Mouse (Mus musculus) liver, embryonic 14.5 days (tissue): Measurements from ENCODE around the gene Gm6096. TPM values are rescaled to one million over a fixed set of nuclear protein-coding genes. Genes with fewer than 3 reads are reported as not detected.

ENCODE experiments used
- ATAC-seq: fragments of 200-750 bp; cut with Nextera tagmentation; 2 replicates; pipeline ENCODE4 v1.8.0; 2017; ENCODE audit warnings: moderate number of reproducible peaks, mild to moderate bottlenecking, moderate library complexity; ENCODE audit not compliant: insufficient read depth
- DNase-seq, 3 experiments: peaks; one replicate each; pipeline ENCODE4 v3.0.0-alpha.2; 2012 to 2013; ENCODE audit warnings: low read depth in 3 of 3, low spot score in 3 of 3
- H3K27ac ChIP-seq: fragments of 300-500 bp; sonication (generic); 2 replicates; pipeline ENCODE4 v1.5.1; 2014; ENCODE audit warnings: moderate library complexity, mild to moderate bottlenecking, control low read depth, inconsistent platforms
- H3K27me3 ChIP-seq: fragments of 300-500 bp; sonication (generic); 2 replicates; pipeline ENCODE4 v1.6.1; 2014; ENCODE audit warnings: mild to moderate bottlenecking, low read length, moderate library complexity; ENCODE audit not compliant: control insufficient read depth, insufficient read depth
- H3K36me3 ChIP-seq: fragments of 300-500 bp; sonication (generic); replicated peaks from 2 replicates; pipeline ENCODE4 v1.6.1; 2014; ENCODE audit warnings: low read depth; ENCODE audit not compliant: control insufficient read depth, insufficient read depth
- H3K4me1 ChIP-seq, 2 experiments: fragments of 200-500 bp in 1 of 2; fragments of 300-500 bp in 1 of 2; sonication (generic) in 1 of 2; replicated peaks; 2 replicates each; pipeline ENCODE4 v1.6.1; 2012 to 2014; ENCODE audit warnings: antibody characterized with exemption in 1 of 2, inconsistent platforms in 1 of 2, low read length in 1 of 2; ENCODE audit not compliant: control insufficient read depth in 2 of 2, insufficient read depth in 2 of 2
- H3K4me2 ChIP-seq: fragments of 300-500 bp; sonication (generic); 2 replicates; pipeline ENCODE4 v1.6.1; 2014; ENCODE audit warnings: low read depth, mild to moderate bottlenecking, control low read depth, moderate library complexity
- H3K4me3 ChIP-seq, 2 experiments: fragments of 200-500 bp in 1 of 2; fragments of 300-500 bp in 1 of 2; sonication (generic) in 1 of 2; 2 replicates each; pipeline ENCODE4 v1.5.1; 2012 to 2014; ENCODE audit warnings: low read depth in 2 of 2, low read length in 2 of 2, mild to moderate bottlenecking in 2 of 2, control low read depth in 1 of 2, inconsistent platforms in 1 of 2, moderate library complexity in 1 of 2; ENCODE audit not compliant: insufficient read depth in 1 of 2
- H3K9ac ChIP-seq: fragments of 300-500 bp; sonication (generic); replicated peaks from 2 replicates; pipeline ENCODE4 v1.6.1; 2014; ENCODE audit warnings: mild to moderate bottlenecking, control low read depth, moderate library complexity
- H3K9me3 ChIP-seq: fragments of 300-500 bp; sonication (generic); 2 replicates; pipeline ENCODE4 v1.6.1; 2016; ENCODE audit warnings: low read length, mixed read lengths; ENCODE audit not compliant: control insufficient read depth
- CTCF ChIP-seq: IDR thresholded peaks from 2 replicates; pipeline ENCODE4 v1.5.1; 2016; ENCODE audit warnings: antibody characterized with exemption, low read depth, control low read depth
- EP300 ChIP-seq: IDR thresholded peaks from 2 replicates; pipeline ENCODE4 v1.6.1; 2016; ENCODE audit warnings: antibody characterized with exemption, low read depth
- WGBS: fragments of 180-500 bp; shearing (Covaris S2); extraction: QIAGEN DNeasy Blood & Tissue Kit; methylation state at CpG from one replicate; pipeline ENCODE4 v1.1.7; 2014; ENCODE audit not compliant: insufficient replicate concordance; 5-methylcytosine and 5-hydroxymethylcytosine counted together
- polyA plus RNA-seq, 2 experiments: library from polyadenylated mRNA; depleted of rRNA in 1 of 2; stranded (reverse) in 1 of 2; unstranded in 1 of 2; fragments of >200 nt; fragmentation: Nextera tagmentation in 1 of 2; extraction: Ambion mirVana in 1 of 2; gene quantifications; 2 replicates each; pipeline versions ENCODE4 v1.2.1 to v1.2.3; 2012 to 2014

Gm6096 gene
- polyA plus RNA-seq, 2 experiments: 0.30 TPM; not detected in 1

- TF ChIP-seq CTCF: no peak
- no peak for TF ChIP-seq EP300
- 78% methylated on average over 8 of the region's 8 CpGs for WGBS
- H3K27ac ChIP-seq: no peak overlapping the region
- H3K4me2 ChIP-seq: no peak overlapping the region
- DNase-seq: no peak
- peaks cover 21% of the 10 kb centered on the region for H3K36me3 ChIP-seq
- no peaks in the 10 kb centered on the region for H3K4me1 ChIP-seq
- no peak overlapping the region for H3K9ac ChIP-seq
- ATAC-seq: no peak
- no peak overlapping the region for H3K4me3 ChIP-seq
- no peaks in the 10 kb centered on the region for H3K27me3 ChIP-seq
- H3K9me3 ChIP-seq: no peaks in the 10 kb centered on the region
These were observed 36.2 kb upstream of the Gm6096 start for GRCm38 (mm10) chr7:34214644-34215043.

- 0 out of 2 replicates have a peak, but pooled peaks have one; percentile 5 for TF ChIP-seq CTCF
- no peak for TF ChIP-seq EP300
- Histone ChIP-seq H3K9ac (no peak overlapping the region), H3K27me3 (no peaks in the 10 kb centered on the region), H3K4me3 (no peak overlapping the region), H3K4me1 (no peaks in the 10 kb centered on the region), H3K4me2 (no peak overlapping the region), H3K27ac (no peak overlapping the region), H3K9me3 (no peaks in the 10 kb centered on the region), H3K36me3 (peaks cover 20% of the 10 kb centered on the region)
- DNase-seq (no peak), ATAC-seq (no peak)
- WGBS: 65% methylated on average over 9 of the region's 9 CpGs
These were observed 35.4 kb upstream of the Gm6096 start for GRCm38 (mm10) chr7:34215481-34215880.

- Histone ChIP-seq H3K27ac (no peak overlapping the region), H3K9me3 (no peaks in the 10 kb centered on the region), H3K36me3 (peaks cover 21% of the 10 kb centered on the region), H3K9ac (no peak overlapping the region), H3K4me1 (no peaks in the 10 kb centered on the region), H3K27me3 (no peaks in the 10 kb centered on the region), H3K4me2 (no peak overlapping the region), H3K4me3 (no peak overlapping the region)
- WGBS: 77% methylated on average over 10 of the region's 10 CpGs
- no peak for ATAC-seq
- TF ChIP-seq EP300: no peak
- TF ChIP-seq CTCF: no peak
- DNase-seq: no peak
These were observed 34.4 kb upstream of the Gm6096 start for GRCm38 (mm10) chr7:34216474-34216873.

- Histone ChIP-seq H3K27ac (no peak overlapping the region), H3K36me3 (peaks cover 26% of the 10 kb centered on the region), H3K27me3 (no peaks in the 10 kb centered on the region), H3K9ac (no peak overlapping the region), H3K4me1 (no peaks in the 10 kb centered on the region), H3K4me2 (no peak overlapping the region), H3K9me3 (no peaks in the 10 kb centered on the region), H3K4me3 (no peak overlapping the region)
- TF ChIP-seq CTCF (no peak), EP300 (no peak)
- ATAC-seq: no peak
- DNase-seq: no peak
- 57% methylated on average over 1 of the region's 1 CpGs for WGBS
These were observed 32.3 kb upstream of the Gm6096 start for GRCm38 (mm10) chr7:34218496-34218895.

- peaks cover 2 to 6% of the 10 kb centered on the region in 2 experiments; a peak in 2 of 4 replicates for H3K4me1 ChIP-seq
- H3K27me3 ChIP-seq: no peaks in the 10 kb centered on the region
- DNase-seq (no peak), ATAC-seq (no peak)
- TF ChIP-seq CTCF: no peak
- no peak for TF ChIP-seq EP300
- no peak overlapping the region for H3K4me2 ChIP-seq
- peaks cover 26% of the 10 kb centered on the region for H3K36me3 ChIP-seq
- H3K27ac ChIP-seq: no peak overlapping the region
- H3K9me3 ChIP-seq: no peaks in the 10 kb centered on the region
- no peak overlapping the region for H3K9ac ChIP-seq
- WGBS: 78% methylated on average over 9 of the region's 9 CpGs
- no peak overlapping the region for H3K4me3 ChIP-seq
These were observed 29.1 kb upstream of the Gm6096 start for GRCm38 (mm10) chr7:34221594-34222250.
